Comparison of ENCODE assay signal across 8 mouse cellular contexts in genomic region chr7:130949331-130949751, GRCm38 (mm10). TPM values are rescaled to one million over a fixed set of nuclear protein-coding genes. Genes with fewer than 3 reads are reported as not detected.
DNase-seq lines count a peak whose midpoint lies in the region; ATAC-seq and TF ChIP-seq lines count a peak whose summit lies in the region.
"Had no signal": no experiment of that assay in that cellular context is flagged by ENCODE, and none has a peak within 500 bp of the region (broad histone marks: within the 10 kb centered on the region; RNA-seq: fewer than 3 reads in every experiment).

No protein-coding gene starts in this region.

- H3K9ac ChIP-seq in heart, embryonic 12.5 days: 0 out of 2 replicates have a peak overlapping the region, but pooled peaks have one; percentile 44
- no peak overlapping the region for H3K9ac ChIP-seq in stomach, postnatal 0 days (ENCODE audit: low read length)

- no peak for TF ChIP-seq CTCF in stomach, postnatal 0 days (IDR thresholded peaks at IDR 0.05; ENCODE audit: low read depth)

- ATAC-seq in heart, embryonic 12.5 days (ENCODE audit: insufficient number of reproducible peaks, low FRiP score): peak; percentile 78
- no peak; the same call in 1 of the 2 replicates for ATAC-seq in stomach, postnatal 0 days (ENCODE audit: low FRiP score, low TSS enrichment)

- peaks cover 46% of the 10 kb centered on the region for H3K4me1 ChIP-seq in heart, embryonic 12.5 days (replicated peaks)
- 0 out of 2 replicates have a peak, but pooled peaks cover 2% of the 10 kb centered on the region for H3K4me1 ChIP-seq in stomach, postnatal 0 days (replicated peaks; ENCODE audit: control insufficient read depth, insufficient read depth)

- intact Hi-C loops in left cerebral cortex, postnatal 4 days (cut with DNase I): no loop called here

- H3K36me3 ChIP-seq in heart, embryonic 12.5 days: no peaks in the 10 kb centered on the region; the same call in 1 of the 2 replicates
- no peaks in the 10 kb centered on the region for H3K36me3 ChIP-seq in stomach, postnatal 0 days (ENCODE audit: control insufficient read depth, insufficient read depth, low read length)

- DNase-seq in ovary, postnatal 36 days (ENCODE audit: low spot score): peak; percentile 56
- no peak for DNase-seq in ovary, postnatal 10 days (ENCODE audit: low spot score)
- DNase-seq in cerebellum, adult 9-10 months: peak; percentile 70
- peak; percentile 64 for DNase-seq in left cerebral cortex, postnatal 4 days
- DNase-seq in stomach, postnatal 0 days (ENCODE audit: low spot score): no peak
- no peak for DNase-seq in thymus, postnatal 0 days (ENCODE audit: low spot score)

- H3K4me2 ChIP-seq in heart, embryonic 12.5 days: peak overlapping the region; percentile 58
- H3K4me2 ChIP-seq in stomach, postnatal 0 days (replicated peaks; ENCODE audit: low read depth): no peak overlapping the region

- H3K27me3 ChIP-seq in heart, embryonic 12.5 days (replicated peaks): no peaks in the 10 kb centered on the region
- H3K27me3 ChIP-seq in stomach, postnatal 0 days (ENCODE audit: control insufficient read depth, insufficient read depth, low read length): no peaks in the 10 kb centered on the region

- H3K4me3 ChIP-seq in heart, embryonic 12.5 days: 0 out of 2 replicates have a peak overlapping the region, but pooled peaks have one; percentile 3
- no peak overlapping the region for H3K4me3 ChIP-seq in stomach, postnatal 0 days (ENCODE audit: low read depth, low read length)

- 15% methylated on average over 8 of the region's 8 CpGs for WGBS in heart, embryonic 12.5 days
- 37% methylated on average over 8 of the region's 8 CpGs for WGBS in stomach, postnatal 0 days

- no peak for TF ChIP-seq EP300 in stomach, postnatal 0 days (optimal IDR thresholded peaks at IDR 0.05)

- H3K27ac ChIP-seq in heart, embryonic 12.5 days (ENCODE audit: poor library complexity, severe bottlenecking): peak overlapping the region; percentile 96
- H3K27ac ChIP-seq in stomach, postnatal 0 days (replicated peaks): 0 out of 2 replicates have a peak overlapping the region, but pooled peaks have one; percentile 24
- H3K27ac ChIP-seq: macrophage had no signal

- no peaks in the 10 kb centered on the region for H3K9me3 ChIP-seq in heart, embryonic 12.5 days (replicated peaks)
- no peaks in the 10 kb centered on the region for H3K9me3 ChIP-seq in stomach, postnatal 0 days (ENCODE audit: control insufficient read depth, low read length)

RNA-seq across cellular contexts. Expression of gene Htra1, which starts 13.4 kb away (rescaled TPM):
- polyA plus RNA-seq in heart, embryonic 12.5 days (2016; fragmentation: Nextera tagmentation; extraction: Ambion mirVana): 72.8 and 75.2 TPM in 2 replicates
- 10 to 100 TPM; 45.2 to 48.8 TPM for total RNA-seq in left cerebral cortex, postnatal 4 days (2021)
- polyA plus RNA-seq in stomach, postnatal 0 days (2015; fragmentation: Nextera tagmentation; extraction: Ambion mirVana): 48.6 and 51.6 TPM in 2 replicates
- 8.4 and 9.2 TPM in 2 replicates for polyA plus RNA-seq in thymus, postnatal 0 days (2015; fragmentation: Nextera tagmentation; extraction: Ambion mirVana)

Comparison
In these comparisons a context has a peak if more than half of its experiments do, and no peak if none do; other contexts are left out.
1. DNase-seq: peak in ovary, postnatal 36 days (single experiment), cerebellum, adult 9-10 months (single experiment) and left cerebral cortex, postnatal 4 days (single experiment); none in ovary, postnatal 10 days (single experiment), stomach, postnatal 0 days (single experiment) and thymus, postnatal 0 days (single experiment).